Mouse (Mus musculus) hindbrain, embryonic 12.5 days (tissue): Measurements from ENCODE around the gene Cd200r3. TPM values are rescaled to one million over a fixed set of nuclear protein-coding genes. Genes with fewer than 3 reads are reported as not detected.

Experiments used
- ATAC-seq: fragments of 200-750 bp; cut with Nextera tagmentation; 2 replicates; pipeline ENCODE4 v1.8.0; 2017; ENCODE audit warnings: moderate TSS enrichment; ENCODE audit not compliant: low FRiP score
- H3K27ac ChIP-seq: fragments of 300-500 bp; sonication (generic); 2 replicates; pipeline ENCODE4 v1.5.1; 2016; ENCODE audit warnings: mild to moderate bottlenecking
- H3K27me3 ChIP-seq: fragments of 300-500 bp; sonication (generic); 2 replicates; pipeline ENCODE4 v1.6.1; 2016; ENCODE audit warnings: mild to moderate bottlenecking
- H3K36me3 ChIP-seq: fragments of 300-500 bp; sonication (generic); 2 replicates; pipeline ENCODE4 v1.6.1; 2016; ENCODE audit warnings: mild to moderate bottlenecking
- H3K4me1 ChIP-seq: fragments of 300-500 bp; sonication (generic); 2 replicates; pipeline ENCODE4 v1.6.1; 2016
- H3K4me2 ChIP-seq: fragments of 300-500 bp; sonication (generic); replicated peaks from 2 replicates; pipeline ENCODE4 v1.6.1; 2016; ENCODE audit warnings: mild to moderate bottlenecking
- H3K4me3 ChIP-seq: fragments of 300-500 bp; sonication (generic); 2 replicates; pipeline ENCODE4 v1.5.1; 2016; ENCODE audit warnings: mild to moderate bottlenecking
- H3K9ac ChIP-seq: fragments of 300-500 bp; sonication (generic); 2 replicates; pipeline ENCODE4 v1.6.1; 2016; ENCODE audit warnings: mild to moderate bottlenecking, moderate library complexity
- H3K9me3 ChIP-seq: fragments of 300-500 bp; sonication (generic); replicated peaks from 2 replicates; pipeline ENCODE4 v1.6.1; 2016; ENCODE audit warnings: mild to moderate bottlenecking
- WGBS: fragments of 180-500 bp; shearing (Covaris S2); methylation state at CpG from one replicate; pipeline ENCODE4 v1.1.7; 2016; 5-methylcytosine and 5-hydroxymethylcytosine counted together
- polyA plus RNA-seq: library from polyadenylated mRNA; unstranded; fragments of >200 nt; fragmentation: Nextera tagmentation; extraction: Ambion mirVana; gene quantifications from 2 replicates; pipeline ENCODE4 v1.2.1, GENCODE M21; 2016

Cd200r3 gene
- polyA plus RNA-seq, 1 experiment from 2014 or later = not detected

- no peaks in the 10 kb centered on the region for H3K36me3 ChIP-seq
- no peak overlapping the region for H3K4me3 ChIP-seq
- no peak for ATAC-seq
- no peak overlapping the region for H3K27ac ChIP-seq
- H3K4me2 ChIP-seq = no peak overlapping the region
- H3K9me3 ChIP-seq = no peaks in the 10 kb centered on the region
- WGBS = 58% methylated on average over 6 of the region's 6 CpGs
- no peak overlapping the region for H3K9ac ChIP-seq
- H3K4me1 ChIP-seq = no peaks in the 10 kb centered on the region
- no peaks in the 10 kb centered on the region for H3K27me3 ChIP-seq
These were observed 33.6 kb downstream of the Cd200r3 start for GRCm38 (mm10) chr16:44976892-44977633.

- no peaks in the 10 kb centered on the region for H3K36me3 ChIP-seq
- no peak overlapping the region for H3K9ac ChIP-seq
- no peak overlapping the region for H3K4me2 ChIP-seq
- ATAC-seq = no peak
- no peaks in the 10 kb centered on the region for H3K9me3 ChIP-seq
- WGBS = 79% methylated on average over 2 of the region's 2 CpGs
- no peaks in the 10 kb centered on the region for H3K4me1 ChIP-seq
- H3K4me3 ChIP-seq = no peak overlapping the region
- no peak overlapping the region for H3K27ac ChIP-seq
- H3K27me3 ChIP-seq = no peaks in the 10 kb centered on the region
These were observed 34.7 kb downstream of the Cd200r3 start for GRCm38 (mm10) chr16:44978193-44978592.

GRCm38 (mm10) chr16:44979355-44979896 lies 35.9 kb downstream of the Cd200r3 start:
- Histone ChIP-seq H3K27me3 (no peaks in the 10 kb centered on the region), H3K4me3 (no peak overlapping the region), H3K36me3 (no peaks in the 10 kb centered on the region), H3K4me1 (no peaks in the 10 kb centered on the region), H3K9me3 (no peaks in the 10 kb centered on the region), H3K4me2 (no peak overlapping the region), H3K27ac (no peak overlapping the region), H3K9ac (no peak overlapping the region)
- 67% methylated on average over 3 of the region's 3 CpGs for WGBS
- ATAC-seq = no peak

- H3K4me3 ChIP-seq = no peak overlapping the region
- WGBS = 75% methylated on average over 2 of the region's 2 CpGs
- H3K36me3 ChIP-seq = no peaks in the 10 kb centered on the region
- no peaks in the 10 kb centered on the region for H3K27me3 ChIP-seq
- H3K9ac ChIP-seq = no peak overlapping the region
- no peak for ATAC-seq
- H3K4me1 ChIP-seq = no peaks in the 10 kb centered on the region
- H3K9me3 ChIP-seq = no peaks in the 10 kb centered on the region
- H3K4me2 ChIP-seq = no peak overlapping the region
- H3K27ac ChIP-seq = no peak overlapping the region
These were observed 39.5 kb downstream of the Cd200r3 start for GRCm38 (mm10) chr16:44982972-44983371.

- no peaks in the 10 kb centered on the region for H3K9me3 ChIP-seq
- no peak overlapping the region for H3K27ac ChIP-seq
- H3K4me3 ChIP-seq = no peak overlapping the region
- no peak overlapping the region for H3K4me2 ChIP-seq
- H3K4me1 ChIP-seq = no peaks in the 10 kb centered on the region
- H3K36me3 ChIP-seq = no peaks in the 10 kb centered on the region
- ATAC-seq = no peak
- 85% methylated on average over 3 of the region's 3 CpGs for WGBS
- no peak overlapping the region for H3K9ac ChIP-seq
- H3K27me3 ChIP-seq = no peaks in the 10 kb centered on the region
These were observed 40.0 kb downstream of the Cd200r3 start for GRCm38 (mm10) chr16:44983379-44984060.

GRCm38 (mm10) chr16:44984111-44984510 lies 40.6 kb downstream of the Cd200r3 start:
- H3K36me3 ChIP-seq = no peaks in the 10 kb centered on the region
- H3K27ac ChIP-seq = no peak overlapping the region
- no peaks in the 10 kb centered on the region for H3K27me3 ChIP-seq
- no peak overlapping the region for H3K4me3 ChIP-seq
- ATAC-seq = no peak
- H3K9ac ChIP-seq = no peak overlapping the region
- no peaks in the 10 kb centered on the region for H3K9me3 ChIP-seq
- no peaks in the 10 kb centered on the region for H3K4me1 ChIP-seq
- H3K4me2 ChIP-seq = no peak overlapping the region

- no peak overlapping the region for H3K4me2 ChIP-seq
- WGBS = 85% methylated on average over 3 of the region's 3 CpGs
- no peak overlapping the region for H3K4me3 ChIP-seq
- H3K4me1 ChIP-seq = no peaks in the 10 kb centered on the region
- ATAC-seq = no peak
- H3K36me3 ChIP-seq = no peaks in the 10 kb centered on the region
- no peaks in the 10 kb centered on the region for H3K27me3 ChIP-seq
- no peak overlapping the region for H3K27ac ChIP-seq
- H3K9ac ChIP-seq = no peak overlapping the region
- no peaks in the 10 kb centered on the region for H3K9me3 ChIP-seq
These were observed 41.4 kb downstream of the Cd200r3 start for GRCm38 (mm10) chr16:44984925-44985324.

- 76% methylated on average over 2 of the region's 2 CpGs for WGBS
- H3K27me3 ChIP-seq = no peaks in the 10 kb centered on the region
- H3K9ac ChIP-seq = no peak overlapping the region
- H3K4me3 ChIP-seq = no peak overlapping the region
- ATAC-seq = no peak
- H3K4me1 ChIP-seq = no peaks in the 10 kb centered on the region
- H3K36me3 ChIP-seq = no peaks in the 10 kb centered on the region
- no peak overlapping the region for H3K27ac ChIP-seq
- H3K9me3 ChIP-seq = no peaks in the 10 kb centered on the region
- no peak overlapping the region for H3K4me2 ChIP-seq
These were observed 42.6 kb downstream of the Cd200r3 start for GRCm38 (mm10) chr16:44986029-44986428.

GRCm38 (mm10) chr16:44988667-44989357 lies 45.3 kb downstream of the Cd200r3 start:
- Histone ChIP-seq H3K9me3 (no peaks in the 10 kb centered on the region), H3K4me1 (no peaks in the 10 kb centered on the region), H3K4me2 (no peak overlapping the region), H3K9ac (no peak overlapping the region), H3K27me3 (no peaks in the 10 kb centered on the region), H3K36me3 (no peaks in the 10 kb centered on the region), H3K27ac (no peak overlapping the region), H3K4me3 (no peak overlapping the region)
- ATAC-seq = no peak
- 87% methylated on average over 4 of the region's 4 CpGs for WGBS

GRCm38 (mm10) chr16:44993319-44994019 lies 50.0 kb downstream of the Cd200r3 start:
- H3K27ac ChIP-seq = no peak overlapping the region
- no peak overlapping the region for H3K9ac ChIP-seq
- no peak overlapping the region for H3K4me3 ChIP-seq
- H3K36me3 ChIP-seq = no peaks in the 10 kb centered on the region
- ATAC-seq = no peak
- H3K4me2 ChIP-seq = no peak overlapping the region
- no peaks in the 10 kb centered on the region for H3K9me3 ChIP-seq
- WGBS = 87% methylated on average over 4 of the region's 4 CpGs
- H3K27me3 ChIP-seq = no peaks in the 10 kb centered on the region
- no peaks in the 10 kb centered on the region for H3K4me1 ChIP-seq

GRCm38 (mm10) chr16:44994206-44994953 lies 50.9 kb downstream of the Cd200r3 start:
- Histone ChIP-seq H3K4me2 (no peak overlapping the region), H3K9ac (no peak overlapping the region), H3K27me3 (no peaks in the 10 kb centered on the region), H3K4me3 (no peak overlapping the region), H3K4me1 (no peaks in the 10 kb centered on the region), H3K27ac (no peak overlapping the region), H3K36me3 (no peaks in the 10 kb centered on the region), H3K9me3 (no peaks in the 10 kb centered on the region)
- 83% methylated on average over 6 of the region's 6 CpGs for WGBS
- ATAC-seq = no peak
